In genomic region chrX:56374431-56375128, GRCm38 (mm10) we compare ENCODE assay signal across 8 mouse cellular contexts. TPM values are rescaled to one million over a fixed set of nuclear protein-coding genes. Genes with fewer than 3 reads are reported as not detected.
DNase-seq lines count a peak whose midpoint lies in the region; ATAC-seq and TF ChIP-seq lines count a peak whose summit lies in the region.
"Not testable (repeated sequence)": the region's sequence is repeated elsewhere in the genome, so short reads cannot be mapped to it uniquely, and the experiment has no call there.

TSS of gene Smim10l2a (plus strand) at chrX:56374586.

- H3K4me1 ChIP-seq in intestine, embryonic 14.5 days (replicated peaks; ENCODE audit: control insufficient read depth, insufficient read depth, low read length) = not testable (repeated sequence)

- peak; percentile 91 for ATAC-seq in activated CD4-positive, CD25-positive, alpha-beta regulatory T cell, adult 4 months
- ATAC-seq in common myeloid progenitor, adult 5-6 weeks (replicated peaks; ENCODE audit: low read depth, poor library complexity, severe bottlenecking) = peak; percentile 95
- peak; percentile 94 for ATAC-seq in intestine, embryonic 14.5 days (replicated peaks; ENCODE audit: low FRiP score, low TSS enrichment, low read depth)

- not testable (repeated sequence) for H3K27me3 ChIP-seq in intestine, embryonic 14.5 days (replicated peaks; ENCODE audit: control insufficient read depth, insufficient read depth, low read length)

- not testable (repeated sequence) for H3K36me3 ChIP-seq in intestine, embryonic 14.5 days (ENCODE audit: control insufficient read depth, insufficient read depth, low read length)

- not testable (repeated sequence) for H3K9me3 ChIP-seq in intestine, embryonic 14.5 days (ENCODE audit: control insufficient read depth, low read length)

- not testable (repeated sequence) for H3K27ac ChIP-seq in intestine, embryonic 14.5 days (ENCODE audit: low read depth)
- H3K27ac ChIP-seq in left cerebral cortex, adult 2 months = peak within 1 kb of the TSS; percentile 77

- H3K4me3 ChIP-seq in intestine, embryonic 14.5 days (ENCODE audit: low read depth, low read length) = peak within 1 kb of the TSS; percentile 36
- peak within 1 kb of the TSS; percentile 53 for H3K4me3 ChIP-seq in left cerebral cortex, adult 2 months

- intact Hi-C loops in left cerebral cortex, adult 2 months (cut with DNase I) = not testable (repeated sequence)

- H3K4me2 ChIP-seq in intestine, embryonic 14.5 days (ENCODE audit: low read length) = peak within 1 kb of the TSS; percentile 49

- not testable (repeated sequence) for TF ChIP-seq CTCF in left cerebral cortex, adult 2 months (IDR thresholded peaks at IDR 0.05)

- peak; percentile 8 for DNase-seq in gastrocnemius, postnatal 10 days
- DNase-seq in intestine, embryonic 14.5 days (ENCODE audit: low spot score) = peak; percentile 65
- DNase-seq in left cerebral cortex, adult 2 months (ENCODE audit: extremely low spot score in 1 of 2, low spot score in 2 of 2) = peak; percentile 42 to 57
- DNase-seq in lung, postnatal 25 days (ENCODE audit: low spot score) = peak; percentile 59
- DNase-seq in retina, postnatal 1 day = peak; percentile 63
- peak; percentile 34 to 35 for DNase-seq in urinary bladder, adult 18-20 months (ENCODE audit: low spot score in 2 of 2)

- 10% methylated on average over 46 of the region's 56 CpGs for WGBS in intestine, embryonic 14.5 days

- H3K9ac ChIP-seq in intestine, embryonic 14.5 days (ENCODE audit: low read length) = peak within 1 kb of the TSS; percentile 29; the same call in 1 of the 2 replicates

RNA-seq across cellular contexts. Expression of gene Smim10l2a, which starts in this region (rescaled TPM):
- polyA plus RNA-seq in activated CD4-positive, CD25-positive, alpha-beta regulatory T cell, adult 4 months (2017; shearing (Covaris generic)) = 1 to 10 TPM; 2.6 to 3.7 TPM
- total RNA-seq in common myeloid progenitor, adult 5-6 weeks (2017) = 2.6 and 2.8 TPM in 2 replicates
- under 1 TPM; 0.32 to 0.40 TPM for total RNA-seq in gastrocnemius, postnatal 10 days (2021)
- 6.7 and 6.8 TPM in 2 replicates for polyA plus RNA-seq in intestine, embryonic 14.5 days (2014; fragmentation: Nextera tagmentation; extraction: Ambion mirVana)
- 10 to 100 TPM; 15.6 to 23.0 TPM for total RNA-seq in left cerebral cortex, adult 2 months (2021)

Comparison
In these comparisons a context has a peak if more than half of its experiments do, and no peak if none do; other contexts are left out.
1. Peak in DNase-seq in gastrocnemius, postnatal 10 days; RNA of the gene not detected or under 1 TPM.
2. DNase-seq: peak in every context shown above with its lines; median percentile 65 in intestine, embryonic 14.5 days; 63 in retina, postnatal 1 day; 59 in lung, postnatal 25 days; 50 in left cerebral cortex, adult 2 months; 34 in urinary bladder, adult 18-20 months; 8 in gastrocnemius, postnatal 10 days.